Mouse (Mus musculus) liver, embryonic 13.5 days (tissue): ENCODE results near the gene Taf12. TPM values are rescaled to one million over a fixed set of nuclear protein-coding genes. Genes with fewer than 3 reads are reported as not detected.

ENCODE experiments used
- ATAC-seq: fragments of 200-750 bp; cut with Nextera tagmentation; 2 replicates; pipeline ENCODE4 v1.8.0; 2017; ENCODE audit warnings: low read depth, mild to moderate bottlenecking, moderate number of reproducible peaks, moderate library complexity
- DNase-seq: peaks from one replicate; pipeline ENCODE4 v3.0.0; 2022
- H3K27ac ChIP-seq: fragments of 300-500 bp; sonication (generic); 2 replicates; pipeline ENCODE4 v1.5.1; 2015; ENCODE audit warnings: moderate library complexity, mild to moderate bottlenecking, inconsistent platforms
- H3K27me3 ChIP-seq: fragments of 300-500 bp; sonication (generic); 2 replicates; pipeline ENCODE4 v1.6.1; 2015; ENCODE audit warnings: mild to moderate bottlenecking, inconsistent platforms
- H3K36me3 ChIP-seq: fragments of 300-500 bp; sonication (generic); 2 replicates; pipeline ENCODE4 v1.6.1; 2015; ENCODE audit warnings: mild to moderate bottlenecking, inconsistent platforms
- H3K4me1 ChIP-seq: fragments of 300-500 bp; sonication (generic); replicated peaks from 2 replicates; pipeline ENCODE4 v1.6.1; 2015; ENCODE audit warnings: inconsistent platforms
- H3K4me2 ChIP-seq: fragments of 300-500 bp; sonication (generic); 2 replicates; pipeline ENCODE4 v1.6.1; 2015; ENCODE audit warnings: inconsistent platforms, mild to moderate bottlenecking, moderate library complexity
- H3K4me3 ChIP-seq: fragments of 300-500 bp; sonication (generic); replicated peaks from 2 replicates; pipeline ENCODE4 v1.5.1; 2015; ENCODE audit warnings: mild to moderate bottlenecking, inconsistent platforms
- H3K9ac ChIP-seq: fragments of 300-500 bp; sonication (generic); 2 replicates; pipeline ENCODE4 v1.6.1; 2015; ENCODE audit warnings: mild to moderate bottlenecking, inconsistent platforms
- H3K9me3 ChIP-seq: fragments of 300-500 bp; sonication (generic); replicated peaks from 2 replicates; pipeline ENCODE4 v1.6.1; 2016; ENCODE audit warnings: inconsistent platforms
- WGBS: fragments of 180-500 bp; shearing (Covaris S2); methylation state at CpG from one replicate; pipeline ENCODE4 v1.1.7; 2015; ENCODE audit not compliant: insufficient replicate concordance; 5-methylcytosine and 5-hydroxymethylcytosine counted together
- polyA plus RNA-seq: library from polyadenylated mRNA; unstranded; fragments of >200 nt; fragmentation: Nextera tagmentation; extraction: Ambion mirVana; gene quantifications from 2 replicates; pipeline ENCODE4 v1.2.1, GENCODE M21; 2015

Gene Taf12
- polyA plus RNA-seq, 1 experiment from 2014 or later, result 53.3 TPM

GRCm38 (mm10) chr4:132254986-132255385 is 19.2 kb upstream of the Taf12 start:
- no peak for DNase-seq
- Histone ChIP-seq H3K9me3 (no peaks in the 10 kb centered on the region), H3K36me3 (peaks cover 30% of the 10 kb centered on the region), H3K27me3 (no peaks in the 10 kb centered on the region), H3K9ac (no peak overlapping the region), H3K4me3 (no peak overlapping the region), H3K4me2 (no peak overlapping the region), H3K4me1 (peaks cover 62% of the 10 kb centered on the region), H3K27ac (no peak overlapping the region)
- WGBS, result 65% methylated on average over 3 of the region's 3 CpGs
- ATAC-seq, result no peak

GRCm38 (mm10) chr4:132256384-132256783 is 17.8 kb upstream of the Taf12 start:
- Histone ChIP-seq H3K27ac (peak overlapping the region; percentile 29; the same call in 1 of the 2 replicates), H3K4me2 (no peak overlapping the region), H3K4me3 (no peak overlapping the region), H3K27me3 (no peaks in the 10 kb centered on the region), H3K36me3 (peaks cover 16% of the 10 kb centered on the region), H3K4me1 (peaks cover 66% of the 10 kb centered on the region), H3K9ac (no peak overlapping the region), H3K9me3 (no peaks in the 10 kb centered on the region)
- no peak for DNase-seq
- WGBS, result 84% methylated on average over 3 of the region's 3 CpGs
- ATAC-seq, result no peak

GRCm38 (mm10) chr4:132259248-132259647 is 14.9 kb upstream of the Taf12 start:
- Histone ChIP-seq H3K36me3 (0 out of 2 replicates have a peak, but pooled peaks cover 8% of the 10 kb centered on the region), H3K4me2 (peak overlapping the region; percentile 85), H3K9me3 (no peaks in the 10 kb centered on the region), H3K27me3 (no peaks in the 10 kb centered on the region), H3K4me3 (peak overlapping the region; percentile 89), H3K27ac (peak overlapping the region; percentile 94), H3K9ac (peak overlapping the region; percentile 97), H3K4me1 (peaks cover 71% of the 10 kb centered on the region)
- ATAC-seq (no peak), DNase-seq (no peak)
- WGBS, result 75% methylated on average over 4 of the region's 4 CpGs

GRCm38 (mm10) chr4:132260404-132261379 is 13.5 kb upstream of the Taf12 start:
- Histone ChIP-seq H3K27me3 (no peaks in the 10 kb centered on the region), H3K4me3 (peak overlapping the region; percentile 89), H3K4me2 (peak overlapping the region; percentile 85), H3K27ac (peak overlapping the region; percentile 94), H3K9me3 (no peaks in the 10 kb centered on the region), H3K9ac (peak overlapping the region; percentile 97), H3K36me3 (0 out of 2 replicates have a peak, but pooled peaks cover 8% of the 10 kb centered on the region), H3K4me1 (peaks cover 63% of the 10 kb centered on the region)
- ATAC-seq, result peak; percentile 78
- no peak for DNase-seq
- 1% methylated on average over 33 of the region's 64 CpGs for WGBS

- peaks cover 57% of the 10 kb centered on the region for H3K4me1 ChIP-seq
- H3K36me3 ChIP-seq, result 0 out of 2 replicates have a peak, but pooled peaks cover 8% of the 10 kb centered on the region
- no peaks in the 10 kb centered on the region for H3K27me3 ChIP-seq
- ATAC-seq (peak; percentile 86), DNase-seq (peak; percentile 70)
- H3K4me3 ChIP-seq, result peak within 1 kb of the TSS; percentile 89
- no peaks in the 10 kb centered on the region for H3K9me3 ChIP-seq
- WGBS, result 9% methylated on average over 41 of the region's 49 CpGs
- peak within 1 kb of the TSS; percentile 85 for H3K4me2 ChIP-seq
- peak within 1 kb of the TSS; percentile 94 for H3K27ac ChIP-seq
- H3K9ac ChIP-seq, result peak within 1 kb of the TSS; percentile 97
Observed at GRCm38 (mm10) chr4:132261514-132262357, 12.4 kb upstream of the Taf12 start, which contains the start of gene Gmeb1. Gmeb1 (minus strand) TSS chr4:132261602.

- H3K4me1 ChIP-seq, result peaks cover 53% of the 10 kb centered on the region
- 45% methylated on average over 5 of the region's 5 CpGs for WGBS
- peak overlapping the region; percentile 89 for H3K4me3 ChIP-seq
- ATAC-seq (no peak), DNase-seq (no peak)
- H3K4me2 ChIP-seq, result peak overlapping the region; percentile 85
- H3K9ac ChIP-seq, result peak overlapping the region; percentile 97
- peak overlapping the region; percentile 94 for H3K27ac ChIP-seq
- no peaks in the 10 kb centered on the region for H3K9me3 ChIP-seq
- H3K27me3 ChIP-seq, result no peaks in the 10 kb centered on the region
- 0 out of 2 replicates have a peak, but pooled peaks cover 8% of the 10 kb centered on the region for H3K36me3 ChIP-seq
Observed at GRCm38 (mm10) chr4:132262358-132262616, 11.9 kb upstream of the Taf12 start.

- no peak for ATAC-seq
- no peak overlapping the region for H3K9ac ChIP-seq
- 57% methylated on average over 7 of the region's 7 CpGs for WGBS
- DNase-seq, result no peak
- 0 out of 2 replicates have a peak, but pooled peaks cover under 1% of the 10 kb centered on the region for H3K36me3 ChIP-seq
- H3K27me3 ChIP-seq, result no peaks in the 10 kb centered on the region
- no peaks in the 10 kb centered on the region for H3K9me3 ChIP-seq
- no peak overlapping the region for H3K4me2 ChIP-seq
- no peak overlapping the region for H3K4me3 ChIP-seq
- 0 out of 2 replicates have a peak overlapping the region, but pooled peaks have one; percentile 0 for H3K27ac ChIP-seq
- H3K4me1 ChIP-seq, result peaks cover 45% of the 10 kb centered on the region
Observed at GRCm38 (mm10) chr4:132263313-132263712, 10.9 kb upstream of the Taf12 start.

- Histone ChIP-seq H3K36me3 (no peaks in the 10 kb centered on the region), H3K4me3 (no peak overlapping the region), H3K9ac (no peak overlapping the region), H3K27me3 (no peaks in the 10 kb centered on the region), H3K4me1 (peaks cover 44% of the 10 kb centered on the region), H3K4me2 (no peak overlapping the region), H3K27ac (no peak overlapping the region), H3K9me3 (no peaks in the 10 kb centered on the region)
- DNase-seq, result no peak
- ATAC-seq, result no peak
- WGBS, result 65% methylated on average over 3 of the region's 3 CpGs
Observed at GRCm38 (mm10) chr4:132266835-132267349, 7.3 kb upstream of the Taf12 start.

- Histone ChIP-seq H3K27me3 (no peaks in the 10 kb centered on the region), H3K27ac (peak overlapping the region; percentile 81), H3K4me3 (no peak overlapping the region), H3K9ac (peak overlapping the region; percentile 62), H3K4me2 (peak overlapping the region; percentile 11; the same call in 1 of the 2 replicates), H3K9me3 (no peaks in the 10 kb centered on the region), H3K4me1 (peaks cover 42% of the 10 kb centered on the region), H3K36me3 (no peaks in the 10 kb centered on the region)
- DNase-seq, result no peak
- 5% methylated on average over 6 of the region's 6 CpGs for WGBS
- no peak for ATAC-seq
Observed at GRCm38 (mm10) chr4:132268871-132269739, 5.1 kb upstream of the Taf12 start.

GRCm38 (mm10) chr4:132269740-132270560 is 4.2 kb upstream of the Taf12 start:
- ATAC-seq (peak; percentile 75), DNase-seq (peak; percentile 82)
- Histone ChIP-seq H3K27ac (peak overlapping the region; percentile 81), H3K9ac (peak overlapping the region; percentile 62), H3K9me3 (no peaks in the 10 kb centered on the region), H3K27me3 (no peaks in the 10 kb centered on the region), H3K36me3 (no peaks in the 10 kb centered on the region), H3K4me2 (peak overlapping the region; percentile 64), H3K4me1 (peaks cover 42% of the 10 kb centered on the region), H3K4me3 (peak overlapping the region; percentile 39)
- under 1% methylated on average over 35 of the region's 35 CpGs for WGBS
